Mouse (Mus musculus) ovary, adult 18-20 months (tissue): Measurements from ENCODE around the gene Map7d1.
A peak's percentile ranks its signal among the peaks of the same experiment; 100 is the strongest.

Experiments
- DNase-seq: peaks from one replicate; pipeline ENCODE4 v3.0.0; 2022; ENCODE audit warnings: low spot score, mixed read lengths

The Map7d1 gene

DNA sequence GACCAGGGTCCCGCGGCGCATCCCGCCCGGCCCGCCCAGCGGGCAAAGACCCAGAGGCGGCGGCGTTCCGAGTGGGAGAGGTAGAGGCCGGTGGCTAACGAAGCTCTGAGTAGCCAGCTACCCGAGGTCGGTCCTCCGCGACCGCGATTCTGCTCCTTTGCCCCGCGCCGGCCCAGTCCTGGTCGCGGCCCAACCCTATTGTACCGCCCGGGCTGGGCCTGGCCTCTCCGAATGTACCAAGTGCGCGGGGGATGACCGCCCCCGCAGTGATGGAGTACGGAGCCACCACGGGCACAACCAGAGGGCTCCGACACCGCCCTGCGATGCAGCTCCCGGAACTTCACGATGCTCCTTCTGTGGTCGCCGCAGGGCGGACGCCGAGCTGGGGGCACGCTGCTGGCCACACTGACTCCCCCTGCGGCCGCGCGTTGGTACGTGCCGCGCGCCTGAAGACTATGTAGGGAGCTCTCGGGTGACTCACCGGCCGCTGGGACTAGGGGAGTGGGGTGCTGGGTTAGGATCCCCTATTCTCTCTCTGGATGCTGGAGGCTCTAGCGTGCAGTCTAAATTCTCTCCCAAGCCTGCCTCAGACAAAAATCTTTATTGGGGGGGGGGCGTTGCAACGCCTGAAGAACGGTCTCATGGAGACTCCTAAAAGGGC lies at the start of gene Map7d1:
Map7d1 (minus strand) TSS at position 213 of the 661 bp plus-strand sequence.
- peak; percentile 79 for DNase-seq

GRCm38 (mm10) chr4:126305428-126305827 lies 49.3 kb upstream of the Map7d1 start:
- DNase-seq: no peak

DNA sequence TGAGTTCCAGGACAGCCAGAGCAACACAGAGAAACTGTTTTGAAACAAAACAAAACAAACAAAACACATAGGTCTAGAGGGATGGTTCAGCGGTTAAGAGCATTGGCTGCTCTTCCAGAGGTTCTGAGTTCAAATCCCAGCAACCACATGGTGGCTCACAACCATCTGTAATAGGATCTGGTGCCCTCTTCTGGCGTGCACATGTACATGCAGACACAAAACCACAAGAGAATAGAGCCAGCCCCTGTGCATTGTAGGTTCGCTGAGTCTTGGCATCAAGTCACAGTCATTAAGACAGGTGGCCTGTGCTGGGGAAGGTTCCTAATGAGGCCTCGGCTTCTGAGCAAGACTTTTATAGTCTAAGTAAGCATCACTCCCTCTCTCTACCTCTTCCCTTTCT lies 47.7 kb upstream of the Map7d1 start:
- no peak for DNase-seq

GRCm38 (mm10) chr4:126301584-126302309 lies 45.6 kb upstream of the Map7d1 start:
- no peak for DNase-seq

- no peak for DNase-seq
Observed at GRCm38 (mm10) chr4:126300916-126301583, 44.9 kb upstream of the Map7d1 start.

GRCm38 (mm10) chr4:126296617-126297101 lies 40.5 kb upstream of the Map7d1 start:
- peak; percentile 52 for DNase-seq

DNA sequence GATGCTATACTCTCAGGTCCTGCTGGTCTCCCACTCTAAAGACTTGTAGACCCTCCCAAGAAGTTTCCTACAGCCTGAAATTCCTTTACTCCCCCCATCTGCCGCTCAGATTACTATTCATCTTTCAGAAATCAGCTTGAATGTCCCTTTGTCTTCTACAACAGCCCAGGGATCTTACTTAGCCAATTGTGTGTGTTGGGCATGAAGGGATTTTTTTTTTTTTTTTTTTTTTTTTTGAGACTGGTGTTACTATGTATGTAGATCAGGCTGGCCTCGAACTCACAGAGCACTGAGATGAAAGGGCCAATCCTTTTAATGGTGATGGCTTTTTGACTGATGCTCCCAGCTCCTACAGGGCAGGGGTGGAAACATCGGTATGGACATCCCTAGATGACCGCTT lies 39.8 kb upstream of the Map7d1 start:
- DNase-seq: no peak

DNA sequence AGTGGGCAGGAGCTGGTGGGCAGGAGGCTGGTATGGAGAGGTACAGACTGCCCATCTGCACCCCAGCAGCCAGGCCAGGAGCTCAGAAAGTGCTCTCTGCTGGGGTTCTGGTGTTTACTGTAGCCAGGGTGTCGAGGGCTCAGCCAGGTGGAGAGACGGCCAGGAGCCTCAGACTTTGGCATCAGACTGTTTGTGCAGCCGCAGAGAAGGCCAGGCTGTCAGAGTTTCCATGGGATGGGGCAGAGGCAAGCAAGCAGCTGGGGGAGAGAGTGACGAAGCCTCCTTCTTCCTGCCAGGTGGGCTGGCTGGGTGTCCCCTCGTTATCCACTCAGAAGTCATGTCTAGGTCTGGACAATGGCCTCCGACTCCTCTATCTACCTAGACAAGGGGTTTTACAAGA lies 39.0 kb upstream of the Map7d1 start:
- no peak for DNase-seq

- DNase-seq: no peak
Observed at GRCm38 (mm10) chr4:126291196-126291595, 35.1 kb upstream of the Map7d1 start.

- no peak for DNase-seq
Observed at GRCm38 (mm10) chr4:126290314-126290713, 34.2 kb upstream of the Map7d1 start.

DNA sequence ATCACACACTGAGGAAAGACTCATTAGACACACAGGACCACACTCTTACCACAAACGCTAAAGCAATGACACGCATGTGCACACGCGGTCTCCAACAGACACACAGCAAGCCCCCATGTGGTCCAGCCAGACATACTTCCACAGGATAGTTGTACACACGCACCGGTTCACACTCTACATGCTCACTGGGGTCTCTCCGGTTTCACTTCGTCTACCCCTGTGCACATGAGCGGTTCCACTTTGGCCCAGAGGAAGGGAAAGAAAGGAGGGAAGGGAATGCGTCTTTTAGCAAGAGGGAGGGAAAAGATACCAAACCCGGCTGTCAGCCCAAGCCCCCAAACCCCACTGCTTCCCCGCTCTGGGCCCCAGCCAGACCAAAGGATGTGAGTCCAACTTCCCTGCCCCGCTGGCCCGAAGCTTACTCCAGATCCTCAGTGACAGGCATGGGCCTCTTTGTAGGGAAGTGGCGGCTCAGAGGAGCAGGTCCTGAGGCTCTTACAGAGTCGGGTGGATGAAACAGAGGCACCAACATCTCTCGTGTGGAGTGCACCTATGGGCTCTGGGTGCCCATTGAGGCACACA lies 32.0 kb upstream of the Map7d1 start:
- no peak for DNase-seq

DNA sequence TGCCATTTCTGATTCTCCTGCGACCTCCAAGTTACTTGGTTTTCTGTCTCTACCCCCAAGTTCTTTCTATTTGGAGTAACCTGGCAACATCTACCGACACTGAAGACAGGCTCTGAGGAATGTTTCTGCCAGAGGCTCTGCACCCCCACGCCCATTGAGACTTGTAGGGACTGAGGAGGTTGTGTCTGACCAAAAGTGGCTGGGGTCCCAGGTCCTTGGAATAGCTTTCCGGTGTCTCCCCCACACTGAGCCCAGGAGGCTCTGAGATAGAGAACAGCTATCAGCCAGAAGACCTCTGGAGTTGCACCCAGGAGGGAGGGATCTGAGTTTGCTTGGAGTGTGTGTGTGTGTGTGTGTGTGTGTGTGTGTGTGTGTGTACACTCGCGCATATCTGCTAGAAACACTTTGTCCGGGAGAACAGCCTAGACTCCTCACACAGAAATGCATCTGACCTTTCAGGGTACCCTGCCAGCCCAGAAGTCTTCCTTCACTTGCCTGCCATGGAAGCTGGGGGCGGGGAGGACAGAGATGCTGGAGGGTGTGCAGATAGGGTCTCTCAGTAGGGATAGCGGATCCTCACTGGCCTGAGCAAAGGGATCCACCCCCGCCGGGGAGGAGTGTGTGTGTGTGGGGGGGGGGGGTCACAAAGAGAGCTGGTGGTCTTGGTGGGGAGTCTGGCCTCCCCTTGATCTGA lies 31.3 kb upstream of the Map7d1 start:
- DNase-seq: no peak

DNA sequence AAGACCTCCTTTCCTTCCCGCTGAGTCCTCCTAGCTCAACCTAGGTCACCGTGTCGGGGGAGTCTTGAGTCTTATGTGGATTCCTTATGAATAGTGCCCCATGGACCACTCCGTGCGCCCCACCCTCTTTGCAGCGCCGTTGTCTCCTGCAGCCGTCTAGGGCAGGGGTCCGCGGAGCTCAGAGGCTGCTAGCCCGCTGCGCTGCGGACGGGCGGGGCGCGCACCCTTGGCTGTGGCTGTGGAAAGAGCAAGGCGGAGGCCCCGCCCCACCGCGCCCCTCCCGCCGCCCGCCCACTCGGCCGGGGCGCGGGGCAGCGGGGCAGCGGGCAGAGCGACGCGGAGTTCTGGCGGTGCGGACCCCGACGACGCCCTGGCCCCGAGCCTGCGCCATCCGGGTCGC lies 30.3 kb upstream of the Map7d1 start, which contains the start of gene Col8a2:
Col8a2 (plus strand) TSS at position 302 of the 400 bp plus-strand sequence.
- no peak for DNase-seq

GRCm38 (mm10) chr4:126283582-126283981 lies 27.4 kb upstream of the Map7d1 start:
- DNase-seq: no peak

- no peak for DNase-seq
Observed at GRCm38 (mm10) chr4:126281706-126282105, 25.6 kb upstream of the Map7d1 start.

- no peak for DNase-seq
Observed at GRCm38 (mm10) chr4:126278961-126279360, 22.8 kb upstream of the Map7d1 start.

GRCm38 (mm10) chr4:126278565-126278915 lies 22.4 kb upstream of the Map7d1 start:
- no peak for DNase-seq

DNA sequence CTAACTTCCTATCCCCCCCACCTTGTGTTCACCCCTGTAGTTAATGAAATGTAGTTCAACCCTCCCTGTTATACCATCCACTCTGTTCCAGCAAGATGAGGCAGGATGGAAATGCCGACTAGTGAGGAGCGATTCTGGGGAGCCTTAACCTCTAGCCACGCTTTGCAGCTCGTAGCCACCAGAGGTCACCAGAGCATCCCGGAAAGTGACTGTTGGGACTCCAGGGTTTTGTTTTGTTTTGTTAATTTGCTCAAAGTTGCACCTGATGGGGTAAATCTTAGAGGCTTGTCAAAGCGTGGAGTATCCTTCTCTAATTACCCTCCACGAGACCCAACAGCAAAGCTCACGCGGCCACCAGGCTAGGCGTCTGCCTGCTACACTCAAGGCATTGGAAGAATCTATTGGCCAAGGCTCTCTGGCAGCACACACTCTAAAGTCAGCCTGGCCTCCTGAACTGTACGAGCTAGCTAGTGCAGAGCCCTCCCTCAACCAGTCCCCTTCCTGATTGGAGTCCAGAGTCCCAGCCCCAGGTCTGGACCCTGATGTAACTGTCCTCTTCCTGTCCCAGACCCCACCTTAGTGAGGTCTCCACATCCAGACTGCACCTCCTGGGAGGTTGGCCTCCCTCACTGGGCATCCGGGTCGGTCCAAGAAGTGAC lies 21.9 kb upstream of the Map7d1 start:
- no peak for DNase-seq

GRCm38 (mm10) chr4:126275681-126276131 lies 19.6 kb upstream of the Map7d1 start:
- peak; percentile 53 for DNase-seq

- DNase-seq: no peak
Observed at GRCm38 (mm10) chr4:126275081-126275480, 18.9 kb upstream of the Map7d1 start.

DNA sequence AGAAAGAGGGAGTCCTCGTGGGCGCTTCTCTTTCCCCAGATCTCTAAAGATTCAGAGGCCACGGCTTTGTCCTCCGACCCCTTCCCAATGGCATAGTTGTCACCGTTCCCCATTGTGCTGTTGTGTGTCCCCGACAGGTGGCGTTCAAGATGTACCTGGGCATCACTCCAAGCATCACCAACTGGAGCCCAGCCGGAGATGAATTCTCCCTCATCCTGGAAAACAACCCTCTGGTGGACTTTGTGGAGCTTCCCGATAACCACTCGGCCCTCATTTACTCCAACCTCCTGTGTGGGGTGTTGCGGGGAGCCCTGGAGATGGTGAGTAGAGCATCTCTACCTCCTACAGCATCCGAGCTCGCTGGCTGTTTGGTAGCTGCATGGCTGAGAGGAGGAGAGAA lies 17.6 kb upstream of the Map7d1 start:
- DNase-seq: no peak
